Mouse (Mus musculus): Measurements from ENCODE around the gene Arl5b.
A peak's percentile ranks its signal among the peaks of the same experiment; 100 is the strongest.

Arl5b gene

GRCm38 (mm10) chr2:15049117-15049873 is at the start of gene Arl5b:
TSS of gene Arl5b (plus strand) at chr2:15049395.
- DNase-seq: peak; percentile 95

GRCm38 (mm10) chr2:15007531-15007930 is 41.7 kb upstream of the Arl5b start:
- no peak for DNase-seq

GRCm38 (mm10) chr2:15008072-15008471 is 41.1 kb upstream of the Arl5b start:
- no peak for DNase-seq

- DNase-seq: no peak
These were observed 22.4 kb upstream of the Arl5b start for GRCm38 (mm10) chr2:15026817-15027216.

- no peak for DNase-seq
These were observed 21.4 kb upstream of the Arl5b start for GRCm38 (mm10) chr2:15027816-15028215.

DNA sequence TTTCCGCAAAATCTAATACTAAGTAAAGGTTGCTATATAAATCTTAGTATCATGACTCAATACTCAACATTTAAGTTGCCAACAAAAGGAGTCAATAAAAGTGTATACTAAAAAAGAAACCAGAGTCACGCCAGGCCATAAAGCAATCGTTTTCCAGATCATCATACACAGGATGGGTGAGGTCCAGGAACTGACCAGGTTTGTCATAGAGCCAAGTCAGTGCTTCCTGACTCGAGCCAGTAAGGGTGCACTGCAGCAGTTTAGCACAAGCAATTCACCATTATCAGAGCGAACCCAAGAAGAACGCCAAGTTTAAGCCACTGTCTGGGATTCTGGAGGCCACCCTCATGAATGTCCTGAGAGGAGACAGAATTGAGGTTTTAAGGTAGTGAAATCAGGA is 10.5 kb upstream of the Arl5b start:
- DNase-seq: peak; percentile 59

DNA sequence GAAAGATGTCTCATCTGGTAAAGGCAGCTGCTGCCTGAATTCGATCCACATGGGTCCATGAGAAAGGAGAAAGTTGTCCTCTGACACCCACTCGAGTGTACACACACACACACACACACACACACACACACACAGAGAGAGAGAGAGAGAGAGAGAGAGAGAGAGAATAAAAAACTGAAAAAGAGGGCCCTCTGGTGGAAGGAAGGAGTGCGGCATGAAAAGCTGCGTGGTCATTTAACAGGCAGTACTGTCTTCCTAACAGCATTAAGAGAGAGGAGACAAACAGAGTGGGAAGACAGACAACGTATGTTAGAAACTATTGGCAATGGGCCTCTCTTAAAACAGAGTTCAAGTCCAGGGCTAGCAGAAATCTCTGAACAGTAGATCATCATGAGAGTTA is 8.9 kb upstream of the Arl5b start:
- DNase-seq: peak; percentile 22

DNA sequence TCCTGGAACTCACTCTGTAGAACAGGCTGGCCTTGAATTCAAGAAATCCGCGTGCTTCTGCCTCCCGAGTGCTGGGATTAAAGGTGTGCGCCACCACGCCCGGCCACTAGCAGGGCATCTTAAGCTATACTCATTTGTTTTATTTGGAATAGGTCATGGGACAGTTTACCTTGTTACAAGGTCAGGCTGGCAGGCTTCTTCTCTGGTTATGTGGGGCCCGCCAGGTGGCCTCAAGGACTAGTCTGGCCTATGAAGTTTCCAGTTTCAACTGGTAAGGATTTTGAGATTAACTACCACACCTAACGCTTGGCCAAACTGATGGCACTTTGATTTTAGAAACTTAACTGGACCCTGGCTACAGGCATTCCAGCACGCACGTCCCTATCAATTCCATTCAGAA is 5.3 kb downstream of the Arl5b start:
- DNase-seq: no peak

- DNase-seq: peak; percentile 98
These were observed 5.9 kb downstream of the Arl5b start, which contains the start of gene Nsun6 for GRCm38 (mm10) chr2:15054945-15055637. TSS of gene Nsun6 (minus strand) at chr2:15055069.

- no peak for DNase-seq
These were observed 6.6 kb downstream of the Arl5b start for GRCm38 (mm10) chr2:15055741-15056151.

DNA sequence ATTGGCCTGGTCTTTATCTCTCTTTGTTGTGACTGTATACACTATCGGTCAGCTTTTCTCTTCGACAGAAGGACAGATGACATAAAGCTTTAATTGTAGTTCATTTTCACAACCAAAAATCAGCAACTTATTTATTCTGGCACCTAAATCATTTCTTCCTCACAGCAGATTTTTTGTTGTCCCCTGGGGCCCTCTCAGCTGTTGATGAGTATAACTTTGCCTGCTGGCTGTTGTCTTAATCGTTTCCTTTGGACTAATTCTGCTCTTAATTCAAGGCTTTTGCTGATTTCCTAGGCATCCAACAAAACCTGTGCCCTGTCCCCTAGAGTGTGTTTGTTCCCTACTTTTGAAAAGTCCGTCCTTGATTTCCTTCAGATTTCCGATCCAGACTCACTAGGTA is 9.0 kb downstream of the Arl5b start:
- DNase-seq: peak; percentile 20

DNA sequence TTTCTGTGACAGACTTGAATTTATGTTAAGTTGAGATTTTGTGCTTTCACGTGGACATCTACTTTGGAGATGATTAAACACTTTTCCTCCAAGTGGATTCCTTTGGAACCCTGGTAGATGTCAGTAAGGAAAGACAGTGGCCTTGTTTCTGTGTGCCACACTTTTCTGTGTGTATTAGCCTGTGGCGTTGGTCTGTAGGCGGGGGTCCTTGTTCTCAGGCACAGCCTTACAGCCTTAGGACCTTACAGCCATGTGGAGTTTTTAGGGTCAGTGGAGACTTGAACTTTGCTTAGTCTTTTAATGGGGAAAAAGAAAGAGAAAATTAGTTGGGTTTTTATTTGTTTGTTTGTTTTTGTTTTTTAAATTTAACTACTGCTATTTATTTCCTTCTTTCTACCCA is 11.7 kb downstream of the Arl5b start:
- DNase-seq: no peak

DNA sequence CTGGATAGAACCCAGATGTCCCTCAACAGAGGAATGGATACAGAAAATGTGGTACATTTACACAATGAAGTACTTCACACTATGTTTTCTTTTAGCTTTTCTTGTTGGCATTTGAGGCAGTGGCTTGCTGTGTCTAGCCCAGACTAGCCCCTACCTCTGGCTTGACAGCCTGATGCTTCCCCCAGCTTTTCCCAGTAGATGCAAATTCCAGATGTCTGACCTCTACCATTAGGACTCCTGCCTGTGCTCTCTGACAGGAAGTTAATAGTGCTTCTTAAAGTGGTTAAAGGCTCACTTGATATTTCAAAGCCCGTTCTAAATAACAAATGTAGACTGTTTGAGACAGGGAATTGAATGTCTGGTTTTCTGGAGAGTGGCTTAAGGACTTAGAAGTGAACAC is 14.6 kb downstream of the Arl5b start:
- DNase-seq: no peak

- peak; percentile 24 for DNase-seq
These were observed 15.4 kb downstream of the Arl5b start for GRCm38 (mm10) chr2:15064380-15065269.

- DNase-seq: no peak
These were observed 16.3 kb downstream of the Arl5b start for GRCm38 (mm10) chr2:15065447-15065846.

DNA sequence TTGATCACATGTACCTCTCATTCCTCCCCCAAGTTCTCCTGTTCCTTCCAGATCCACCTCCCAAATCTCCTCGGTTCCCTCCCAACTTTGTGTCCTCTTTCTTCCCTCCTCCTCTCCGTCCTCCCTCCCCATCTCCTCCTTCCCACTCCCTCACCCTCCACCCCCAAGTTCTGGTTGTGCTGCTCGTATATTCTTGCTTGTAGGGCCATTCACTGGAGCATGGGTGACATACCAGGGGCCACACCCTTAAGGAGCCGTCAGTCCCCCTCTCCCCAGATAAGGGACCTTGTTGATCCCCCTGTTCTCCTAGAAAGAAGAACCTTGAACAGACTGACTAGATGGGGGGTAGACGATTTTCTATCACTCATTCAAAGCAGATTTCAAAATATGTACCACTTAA is 17.9 kb downstream of the Arl5b start:
- no peak for DNase-seq

DNA sequence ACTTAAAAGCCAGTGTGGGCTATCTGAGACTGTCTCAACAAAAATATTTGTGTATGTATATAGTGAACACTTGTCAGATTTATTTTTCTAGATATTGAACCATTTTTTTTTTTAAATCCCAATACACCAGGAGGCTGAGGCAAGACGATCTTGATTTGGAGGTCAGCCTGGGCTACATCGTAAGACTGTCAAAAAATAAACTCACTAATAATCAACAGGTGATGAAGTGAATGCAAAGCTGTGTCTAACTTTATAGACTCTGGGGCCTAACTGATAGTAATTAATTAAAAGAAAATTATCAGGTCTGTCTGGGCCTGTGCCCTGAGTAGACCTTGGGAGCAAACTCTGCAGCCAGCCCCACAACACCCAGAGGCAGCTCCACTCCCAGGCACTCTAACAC is 34.5 kb downstream of the Arl5b start:
- DNase-seq: no peak

DNA sequence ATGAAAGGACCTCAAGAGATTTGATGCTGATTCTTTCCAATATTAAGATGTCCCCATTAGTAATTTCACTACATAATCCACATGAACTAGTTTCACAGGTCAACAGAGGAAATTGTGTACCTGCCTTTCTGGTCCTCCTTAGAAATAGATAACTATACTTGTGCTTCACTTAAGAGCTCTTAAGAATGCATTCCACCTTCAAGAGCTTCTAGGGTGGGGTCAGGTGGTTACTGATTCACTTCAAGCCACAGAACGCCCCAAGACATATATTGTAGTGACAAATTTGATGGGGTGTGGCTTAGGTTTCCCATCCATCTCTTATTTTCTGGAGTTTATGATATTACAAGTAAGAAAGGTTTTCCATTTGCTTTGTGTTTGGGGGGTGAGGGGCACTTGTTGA is 38.1 kb downstream of the Arl5b start:
- no peak for DNase-seq

DNA sequence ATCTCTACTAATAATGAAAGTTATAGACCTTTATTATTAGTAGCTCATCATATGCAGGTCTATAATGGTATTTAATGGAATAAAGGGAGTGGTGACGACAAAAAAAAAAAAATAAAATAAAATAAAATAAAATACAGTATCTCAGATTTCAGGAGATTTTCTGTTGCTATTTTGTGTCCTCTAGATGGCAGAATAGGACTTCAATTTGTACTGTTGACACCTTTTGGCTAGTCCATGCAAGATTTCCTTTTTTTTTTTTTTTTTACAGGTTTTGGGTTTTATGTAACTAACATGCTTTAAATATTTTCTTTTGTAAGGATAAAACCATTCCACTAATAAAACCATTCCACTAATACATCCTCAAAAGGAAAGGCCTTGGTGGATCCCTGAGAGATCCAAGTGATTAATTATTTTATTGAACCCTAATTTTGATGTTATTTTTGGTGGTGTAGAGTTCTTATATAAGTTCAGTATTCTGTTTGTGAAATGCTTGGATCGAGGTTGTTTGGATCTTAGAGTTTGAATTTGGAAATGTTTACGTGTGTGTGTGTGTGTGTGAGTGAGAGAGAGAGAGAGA is 47.4 kb downstream of the Arl5b start:
- DNase-seq: no peak

- no peak for DNase-seq
These were observed 55.2 kb downstream of the Arl5b start for GRCm38 (mm10) chr2:15104386-15104785.

DNA sequence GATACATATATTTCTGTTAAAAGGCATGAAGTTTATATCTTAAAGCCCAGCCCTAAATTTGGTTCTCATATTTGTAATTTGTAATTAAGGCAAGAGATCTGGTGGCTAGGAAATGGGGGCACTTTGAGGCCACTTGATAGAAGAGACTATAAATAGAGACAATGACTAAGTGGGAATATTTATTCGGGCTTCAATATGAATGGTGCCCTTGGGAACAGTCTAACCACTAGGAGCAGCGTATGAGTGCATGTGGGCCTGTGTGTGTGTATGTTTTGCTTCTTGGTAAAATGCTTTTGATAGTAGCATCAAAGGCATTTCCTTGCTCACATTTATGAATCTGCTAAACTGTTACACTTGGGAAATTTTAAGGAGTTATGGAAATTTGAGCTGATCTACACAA is 62.1 kb downstream of the Arl5b start:
- DNase-seq: no peak

DNA sequence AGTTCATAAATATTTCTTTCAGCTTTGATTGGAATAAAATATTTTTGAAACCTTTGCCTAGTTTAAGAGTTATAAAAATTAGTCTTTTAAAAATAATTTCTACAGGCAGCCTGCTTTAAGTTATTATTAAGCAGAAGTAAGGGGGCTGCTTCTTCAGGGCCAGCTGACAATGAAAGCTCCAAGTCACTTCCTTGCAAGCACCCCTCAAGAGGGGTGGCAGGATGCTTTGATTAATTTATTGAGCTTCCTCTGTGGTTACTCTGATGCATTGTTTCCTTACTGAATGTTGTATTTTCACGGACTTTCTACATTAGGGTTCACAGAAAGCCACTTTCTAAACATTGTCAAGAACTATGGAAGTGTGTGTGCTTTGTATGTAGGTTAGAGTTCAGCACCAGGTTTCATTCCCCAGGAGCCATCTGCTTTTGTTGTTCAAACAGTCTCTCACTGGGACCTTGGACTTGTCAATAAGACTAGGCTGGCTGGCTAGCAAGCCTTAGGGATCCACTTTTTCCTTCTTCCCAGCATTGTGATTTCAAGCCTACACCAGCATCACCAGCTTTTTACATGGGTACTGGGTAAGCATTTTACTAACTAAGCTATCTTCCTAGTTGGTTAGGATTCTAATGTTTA is 62.7 kb downstream of the Arl5b start:
- DNase-seq: no peak

GRCm38 (mm10) chr2:15112741-15113140 is 63.5 kb downstream of the Arl5b start:
- no peak for DNase-seq
